Mouse (Mus musculus): ENCODE data around the gene Elovl5. TPM values are rescaled to one million over a fixed set of nuclear protein-coding genes. Genes with fewer than 3 reads are reported as not detected.

Gene Elovl5
- polyA plus RNA-seq, 1 experiment from 2014 or later = 101 TPM

DNA sequence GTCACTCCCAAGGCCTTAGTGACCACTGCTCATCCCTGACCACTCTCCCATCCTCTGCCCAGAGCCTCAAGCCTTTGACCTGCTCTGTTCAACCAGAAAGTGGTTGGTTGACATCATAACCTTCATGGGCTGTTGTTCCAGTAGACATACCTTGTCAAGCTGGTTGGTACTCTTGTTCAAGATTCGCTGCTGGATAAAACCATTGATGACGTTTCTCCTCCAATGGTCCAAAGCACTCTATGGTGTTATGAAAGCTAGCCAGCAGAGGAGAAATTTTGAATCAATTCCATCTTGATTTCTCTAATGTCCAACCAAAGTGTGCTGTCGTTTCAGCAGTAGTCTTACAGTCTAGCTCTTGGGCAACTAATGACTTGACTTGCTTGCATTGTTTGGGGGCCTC lies 27.0 kb downstream of the Elovl5 start:
- Histone ChIP-seq H3K27me3 (ENCODE audit: control insufficient read depth, insufficient read depth, low read length) (no peaks in the 10 kb centered on the region), H3K4me1 (replicated peaks; ENCODE audit: control insufficient read depth, insufficient read depth, low read length) (0 out of 2 replicates have a peak, but pooled peaks cover under 1% of the 10 kb centered on the region), H3K9me3 (ENCODE audit: control insufficient read depth, low read length) (no peaks in the 10 kb centered on the region), H3K27ac (ENCODE audit: low read depth, low read length) (no peak overlapping the region), H3K9ac (ENCODE audit: low read length) (no peak overlapping the region), H3K36me3 (ENCODE audit: control insufficient read depth, insufficient read depth, low read length) (no peaks in the 10 kb centered on the region; the same call in 1 of the 2 replicates), H3K4me2 (ENCODE audit: low read depth, low read length, severe bottlenecking) (no peak overlapping the region), H3K4me3 (ENCODE audit: low read depth, low read length) (no peak overlapping the region)
- 89% methylated on average over 3 of the region's 3 CpGs for WGBS
- DNase-seq (ENCODE audit: low spot score) (no peak), ATAC-seq (replicated peaks; ENCODE audit: low FRiP score) (no peak)

DNA sequence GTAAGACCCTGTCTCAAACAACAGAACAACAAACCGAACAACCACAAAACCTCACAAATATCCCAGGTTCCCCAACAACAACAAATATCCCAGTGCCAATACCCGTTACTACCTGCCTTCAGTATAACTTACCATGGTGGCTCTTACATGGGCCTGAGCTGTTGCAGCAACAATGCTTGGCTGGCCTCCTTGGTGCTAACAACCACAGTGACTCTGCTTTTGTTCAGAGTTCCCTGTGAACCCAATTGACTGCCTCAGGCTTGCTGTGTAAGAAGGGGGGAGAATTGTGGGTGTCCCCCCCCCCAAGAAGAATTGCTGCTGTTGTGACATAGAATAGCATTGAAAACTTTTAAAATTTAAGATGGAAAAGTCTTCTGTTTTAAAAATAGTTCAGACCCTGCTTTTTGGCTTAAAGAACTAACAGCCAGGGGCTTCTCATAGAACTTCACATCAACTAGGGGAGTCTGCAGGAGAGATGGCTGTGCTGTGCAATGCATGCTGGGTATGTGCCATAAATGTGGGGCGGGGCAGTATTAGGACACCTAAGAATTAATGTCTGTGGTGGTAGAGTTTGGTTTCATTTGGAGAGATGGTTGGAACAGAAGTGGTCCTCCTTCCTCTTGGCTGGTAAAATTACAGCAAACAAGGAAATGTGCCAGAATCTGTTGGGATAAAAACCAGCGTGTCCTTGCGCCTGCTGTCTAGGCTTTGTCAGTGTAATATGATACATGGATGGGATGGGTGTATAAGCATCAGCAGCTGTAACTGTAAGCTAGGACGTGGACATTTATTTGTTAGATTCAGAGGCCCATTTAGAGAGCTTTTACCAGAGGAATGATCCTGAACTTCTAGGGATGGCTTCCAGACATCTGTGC lies 28.9 kb downstream of the Elovl5 start:
- no peaks in the 10 kb centered on the region for H3K27me3 ChIP-seq (ENCODE audit: control insufficient read depth, insufficient read depth, low read length)
- no peak for ATAC-seq (replicated peaks; ENCODE audit: low FRiP score)
- H3K9me3 ChIP-seq (ENCODE audit: control insufficient read depth, low read length) = no peaks in the 10 kb centered on the region
- H3K4me1 ChIP-seq (replicated peaks; ENCODE audit: control insufficient read depth, insufficient read depth, low read length) = 0 out of 2 replicates have a peak, but pooled peaks cover 6% of the 10 kb centered on the region
- H3K4me2 ChIP-seq (ENCODE audit: low read depth, low read length, severe bottlenecking) = no peak overlapping the region
- DNase-seq (ENCODE audit: low spot score) = no peak
- H3K9ac ChIP-seq (ENCODE audit: low read length) = no peak overlapping the region
- H3K36me3 ChIP-seq (ENCODE audit: control insufficient read depth, insufficient read depth, low read length) = no peaks in the 10 kb centered on the region; the same call in 1 of the 2 replicates
- no peak overlapping the region for H3K27ac ChIP-seq (ENCODE audit: low read depth, low read length)
- no peak overlapping the region for H3K4me3 ChIP-seq (ENCODE audit: low read depth, low read length)
- 90% methylated on average over 6 of the region's 6 CpGs for WGBS

DNA sequence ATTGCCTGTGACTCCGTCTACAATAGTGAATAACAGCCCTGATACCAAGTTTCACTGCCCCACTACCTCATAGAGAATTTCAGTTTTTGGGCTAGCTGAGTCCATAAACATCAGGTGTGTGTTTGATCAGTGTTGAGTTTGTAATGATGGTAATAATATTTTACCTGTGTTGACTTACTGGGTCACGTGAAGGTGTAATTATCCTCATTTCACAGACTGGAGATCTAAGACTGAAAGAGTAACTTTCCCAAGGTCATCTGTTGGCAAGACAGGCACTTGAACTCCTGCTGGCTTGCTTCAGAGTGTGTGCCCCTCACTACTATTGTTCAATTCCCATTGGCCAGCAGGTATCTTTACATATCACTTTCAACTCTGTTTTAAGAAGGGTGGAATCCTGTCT lies 31.1 kb downstream of the Elovl5 start:
- Histone ChIP-seq H3K27me3 (ENCODE audit: control insufficient read depth, insufficient read depth, low read length) (no peaks in the 10 kb centered on the region), H3K4me1 (replicated peaks; ENCODE audit: control insufficient read depth, insufficient read depth, low read length) (0 out of 2 replicates have a peak, but pooled peaks cover 9% of the 10 kb centered on the region), H3K9ac (ENCODE audit: low read length) (no peak overlapping the region), H3K9me3 (ENCODE audit: control insufficient read depth, low read length) (no peaks in the 10 kb centered on the region), H3K4me3 (ENCODE audit: low read depth, low read length) (no peak overlapping the region), H3K36me3 (ENCODE audit: control insufficient read depth, insufficient read depth, low read length) (no peaks in the 10 kb centered on the region; the same call in 1 of the 2 replicates), H3K27ac (ENCODE audit: low read depth, low read length) (no peak overlapping the region), H3K4me2 (ENCODE audit: low read depth, low read length, severe bottlenecking) (no peak overlapping the region)
- DNase-seq (ENCODE audit: low spot score) (no peak), ATAC-seq (replicated peaks; ENCODE audit: low FRiP score) (no peak)
- 93% methylated on average over 2 of the region's 2 CpGs for WGBS

DNA sequence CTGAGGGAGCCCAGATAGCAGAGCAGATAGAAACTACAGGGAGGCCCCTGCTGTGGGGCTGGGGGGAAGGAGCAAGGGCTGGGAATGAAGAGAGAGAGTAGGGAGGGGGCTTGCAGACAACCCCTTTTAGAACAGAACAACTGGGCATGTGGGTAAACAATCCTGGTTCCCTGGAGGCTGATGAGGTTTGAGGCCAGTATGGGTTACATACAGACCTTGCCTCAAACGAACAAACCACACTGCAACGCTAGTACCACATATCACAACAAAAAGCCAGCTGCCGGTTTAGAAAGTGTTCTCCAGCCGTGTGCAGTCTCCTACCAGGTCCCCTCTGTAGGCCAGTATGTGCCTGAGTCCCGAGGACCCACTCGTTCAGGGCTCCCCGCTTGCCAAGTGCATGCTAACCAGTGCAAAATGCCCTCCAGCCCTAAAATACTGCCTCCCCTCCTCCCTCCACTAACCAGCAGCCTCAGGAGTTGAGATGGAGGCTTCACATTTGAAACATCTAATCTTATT lies 32.6 kb downstream of the Elovl5 start:
- Histone ChIP-seq H3K27ac (ENCODE audit: low read depth, low read length) (no peak overlapping the region), H3K9me3 (ENCODE audit: control insufficient read depth, low read length) (no peaks in the 10 kb centered on the region), H3K4me3 (ENCODE audit: low read depth, low read length) (no peak overlapping the region), H3K9ac (ENCODE audit: low read length) (peak overlapping the region; percentile 8; the same call in 1 of the 2 replicates), H3K36me3 (ENCODE audit: control insufficient read depth, insufficient read depth, low read length) (no peaks in the 10 kb centered on the region; the same call in 1 of the 2 replicates), H3K4me1 (replicated peaks; ENCODE audit: control insufficient read depth, insufficient read depth, low read length) (0 out of 2 replicates have a peak, but pooled peaks cover 9% of the 10 kb centered on the region), H3K4me2 (ENCODE audit: low read depth, low read length, severe bottlenecking) (no peak overlapping the region), H3K27me3 (ENCODE audit: control insufficient read depth, insufficient read depth, low read length) (no peaks in the 10 kb centered on the region)
- 36% methylated on average over 7 of the region's 7 CpGs for WGBS
- no peak for DNase-seq (ENCODE audit: low spot score)
- no peak for ATAC-seq (replicated peaks; ENCODE audit: low FRiP score)

DNA sequence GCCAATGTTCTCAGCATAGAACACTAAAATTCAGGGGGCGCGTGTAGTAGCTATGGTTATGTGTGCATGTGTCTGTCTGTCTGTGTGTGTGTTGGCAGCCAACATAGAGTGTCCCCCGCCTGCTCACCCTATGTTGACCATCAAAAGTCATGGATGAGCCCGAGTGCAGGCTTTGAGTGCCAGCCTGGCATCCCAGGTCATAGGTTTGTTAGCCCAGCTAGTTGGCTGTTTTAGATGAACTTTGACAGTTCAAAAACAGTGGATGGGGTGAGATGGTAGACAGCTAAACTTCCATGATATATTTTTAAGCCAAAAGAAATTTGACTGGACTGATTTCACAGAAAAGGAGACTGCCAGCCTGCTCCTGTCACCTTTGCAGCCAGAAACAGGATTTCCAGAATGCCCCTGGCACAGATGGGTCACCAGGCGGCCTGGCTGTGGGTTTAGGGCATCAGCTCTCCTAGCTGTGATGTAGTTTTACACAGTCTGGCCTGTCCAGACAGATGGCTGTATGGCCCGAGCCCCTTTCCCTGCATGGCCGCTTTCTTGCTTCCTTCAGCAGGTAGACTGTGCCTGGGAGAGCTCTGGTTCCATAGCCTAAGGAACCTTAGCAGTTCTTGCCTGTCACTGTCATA lies 33.8 kb downstream of the Elovl5 start:
- H3K4me3 ChIP-seq (ENCODE audit: low read depth, low read length) = no peak overlapping the region
- H3K9me3 ChIP-seq (ENCODE audit: control insufficient read depth, low read length) = no peaks in the 10 kb centered on the region
- WGBS = 91% methylated on average over 7 of the region's 7 CpGs
- no peak overlapping the region for H3K4me2 ChIP-seq (ENCODE audit: low read depth, low read length, severe bottlenecking)
- no peak overlapping the region for H3K9ac ChIP-seq (ENCODE audit: low read length)
- H3K27me3 ChIP-seq (ENCODE audit: control insufficient read depth, insufficient read depth, low read length) = no peaks in the 10 kb centered on the region
- DNase-seq (ENCODE audit: low spot score) = no peak
- no peak for ATAC-seq (replicated peaks; ENCODE audit: low FRiP score)
- H3K4me1 ChIP-seq (replicated peaks; ENCODE audit: control insufficient read depth, insufficient read depth, low read length) = 0 out of 2 replicates have a peak, but pooled peaks cover 9% of the 10 kb centered on the region
- H3K36me3 ChIP-seq (ENCODE audit: control insufficient read depth, insufficient read depth, low read length) = no peaks in the 10 kb centered on the region; the same call in 1 of the 2 replicates
- no peak overlapping the region for H3K27ac ChIP-seq (ENCODE audit: low read depth, low read length)

DNA sequence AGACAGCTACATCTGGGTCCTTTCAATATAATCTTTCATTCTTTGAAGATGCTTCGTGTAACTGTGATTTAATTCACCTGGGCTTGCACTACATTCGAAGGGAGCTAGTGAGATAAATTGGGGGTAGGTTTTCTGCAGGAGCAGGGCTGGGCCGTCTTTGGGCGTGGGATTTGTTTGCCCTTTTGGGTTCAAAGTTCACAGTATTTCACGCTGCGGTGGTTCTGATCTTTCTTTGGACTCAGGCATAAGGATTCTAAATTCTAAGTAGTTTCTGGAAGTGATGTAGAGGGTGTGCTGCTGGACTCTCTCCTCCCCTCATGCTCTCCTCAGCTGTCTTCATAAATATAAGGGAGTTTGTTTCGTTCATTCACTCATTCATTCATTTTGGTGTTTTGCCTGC lies 34.8 kb downstream of the Elovl5 start:
- H3K4me2 ChIP-seq (ENCODE audit: low read depth, low read length, severe bottlenecking) = no peak overlapping the region
- no peak overlapping the region for H3K27ac ChIP-seq (ENCODE audit: low read depth, low read length)
- DNase-seq (ENCODE audit: low spot score) (no peak), ATAC-seq (replicated peaks; ENCODE audit: low FRiP score) (no peak)
- no peaks in the 10 kb centered on the region for H3K9me3 ChIP-seq (ENCODE audit: control insufficient read depth, low read length)
- H3K4me3 ChIP-seq (ENCODE audit: low read depth, low read length) = no peak overlapping the region
- no peaks in the 10 kb centered on the region for H3K27me3 ChIP-seq (ENCODE audit: control insufficient read depth, insufficient read depth, low read length)
- no peaks in the 10 kb centered on the region; the same call in 1 of the 2 replicates for H3K36me3 ChIP-seq (ENCODE audit: control insufficient read depth, insufficient read depth, low read length)
- 0 out of 2 replicates have a peak, but pooled peaks cover 9% of the 10 kb centered on the region for H3K4me1 ChIP-seq (replicated peaks; ENCODE audit: control insufficient read depth, insufficient read depth, low read length)
- no peak overlapping the region for H3K9ac ChIP-seq (ENCODE audit: low read length)
- WGBS = 71% methylated on average over 7 of the region's 7 CpGs

DNA sequence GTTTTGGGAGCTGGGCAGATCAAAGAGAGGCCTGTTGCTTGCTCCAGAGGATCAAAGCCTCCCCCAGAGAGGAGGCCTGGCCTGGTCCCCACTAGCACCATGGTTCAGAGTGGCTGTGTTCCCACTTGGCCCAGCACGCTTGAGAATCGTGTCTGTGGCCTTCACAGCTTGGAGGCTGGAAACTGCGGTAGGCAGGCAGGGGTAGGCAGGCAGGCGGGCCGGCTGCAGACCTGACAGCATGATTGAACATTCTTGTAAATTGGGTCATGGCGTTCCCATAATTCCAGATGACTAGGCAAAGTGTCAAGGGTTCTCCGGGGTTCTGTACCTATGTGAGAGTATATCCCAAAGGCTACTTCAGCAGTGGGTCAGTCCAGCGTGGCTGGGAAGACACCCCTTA lies 35.9 kb downstream of the Elovl5 start:
- no peak overlapping the region for H3K4me2 ChIP-seq (ENCODE audit: low read depth, low read length, severe bottlenecking)
- no peak overlapping the region for H3K4me3 ChIP-seq (ENCODE audit: low read depth, low read length)
- ATAC-seq (replicated peaks; ENCODE audit: low FRiP score) = no peak
- no peak for DNase-seq (ENCODE audit: low spot score)
- no peak overlapping the region for H3K27ac ChIP-seq (ENCODE audit: low read depth, low read length)
- H3K9ac ChIP-seq (ENCODE audit: low read length) = no peak overlapping the region
- no peaks in the 10 kb centered on the region for H3K9me3 ChIP-seq (ENCODE audit: control insufficient read depth, low read length)
- H3K4me1 ChIP-seq (replicated peaks; ENCODE audit: control insufficient read depth, insufficient read depth, low read length) = 0 out of 2 replicates have a peak, but pooled peaks cover 9% of the 10 kb centered on the region
- no peaks in the 10 kb centered on the region for H3K27me3 ChIP-seq (ENCODE audit: control insufficient read depth, insufficient read depth, low read length)
- no peaks in the 10 kb centered on the region for H3K36me3 ChIP-seq (ENCODE audit: control insufficient read depth, insufficient read depth, low read length)
- WGBS = 91% methylated on average over 8 of the region's 8 CpGs

DNA sequence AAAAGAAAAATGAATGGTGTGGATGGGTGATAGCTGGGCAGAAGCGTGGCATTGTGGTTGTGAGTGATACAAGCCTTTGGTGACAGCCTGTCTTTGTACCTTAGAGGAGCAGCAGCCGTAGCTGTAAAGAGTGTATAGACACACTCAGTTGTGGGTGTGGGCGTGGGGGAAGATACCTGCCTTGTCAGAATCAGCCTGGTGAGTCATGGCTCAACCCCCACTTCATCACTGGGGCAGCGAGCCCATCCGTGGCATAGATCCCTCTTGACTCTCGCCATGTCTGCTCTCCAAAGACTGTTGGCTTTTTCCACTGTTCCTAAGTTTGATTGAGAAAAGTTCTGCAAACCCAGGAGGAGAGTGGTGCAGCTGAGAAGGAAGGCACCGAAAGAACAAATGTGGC lies 37.3 kb downstream of the Elovl5 start:
- H3K9ac ChIP-seq (ENCODE audit: low read length) = no peak overlapping the region
- no peaks in the 10 kb centered on the region; the same call in 1 of the 2 replicates for H3K36me3 ChIP-seq (ENCODE audit: control insufficient read depth, insufficient read depth, low read length)
- no peak overlapping the region for H3K4me3 ChIP-seq (ENCODE audit: low read depth, low read length)
- H3K27ac ChIP-seq (ENCODE audit: low read depth, low read length) = no peak overlapping the region
- DNase-seq (ENCODE audit: low spot score) (no peak), ATAC-seq (replicated peaks; ENCODE audit: low FRiP score) (no peak)
- H3K27me3 ChIP-seq (ENCODE audit: control insufficient read depth, insufficient read depth, low read length) = no peaks in the 10 kb centered on the region
- H3K9me3 ChIP-seq (ENCODE audit: control insufficient read depth, low read length) = no peaks in the 10 kb centered on the region
- H3K4me2 ChIP-seq (ENCODE audit: low read depth, low read length, severe bottlenecking) = no peak overlapping the region
- 92% methylated on average over 7 of the region's 7 CpGs for WGBS
- 0 out of 2 replicates have a peak, but pooled peaks cover 7% of the 10 kb centered on the region for H3K4me1 ChIP-seq (replicated peaks; ENCODE audit: control insufficient read depth, insufficient read depth, low read length)
